Mouse (Mus musculus): ENCODE results near the gene Psmd3. TPM values are rescaled to one million over a fixed set of nuclear protein-coding genes. Genes with fewer than 3 reads are reported as not detected.
"Not testable (repeated sequence)": the region's sequence is repeated elsewhere in the genome, so short reads cannot be mapped to it uniquely, and the experiment has no call there.

Psmd3 gene
- total and polyA plus RNA-seq, 2 experiments from 2014 or later = 113 to 202 TPM

- H3K9ac ChIP-seq = no peak overlapping the region
- WGBS = 78% methylated on average over 22 of the region's 22 CpGs
Observed at GRCm38 (mm10) chr11:98707401-98708281, 25.3 kb downstream of the Psmd3 start.

DNA sequence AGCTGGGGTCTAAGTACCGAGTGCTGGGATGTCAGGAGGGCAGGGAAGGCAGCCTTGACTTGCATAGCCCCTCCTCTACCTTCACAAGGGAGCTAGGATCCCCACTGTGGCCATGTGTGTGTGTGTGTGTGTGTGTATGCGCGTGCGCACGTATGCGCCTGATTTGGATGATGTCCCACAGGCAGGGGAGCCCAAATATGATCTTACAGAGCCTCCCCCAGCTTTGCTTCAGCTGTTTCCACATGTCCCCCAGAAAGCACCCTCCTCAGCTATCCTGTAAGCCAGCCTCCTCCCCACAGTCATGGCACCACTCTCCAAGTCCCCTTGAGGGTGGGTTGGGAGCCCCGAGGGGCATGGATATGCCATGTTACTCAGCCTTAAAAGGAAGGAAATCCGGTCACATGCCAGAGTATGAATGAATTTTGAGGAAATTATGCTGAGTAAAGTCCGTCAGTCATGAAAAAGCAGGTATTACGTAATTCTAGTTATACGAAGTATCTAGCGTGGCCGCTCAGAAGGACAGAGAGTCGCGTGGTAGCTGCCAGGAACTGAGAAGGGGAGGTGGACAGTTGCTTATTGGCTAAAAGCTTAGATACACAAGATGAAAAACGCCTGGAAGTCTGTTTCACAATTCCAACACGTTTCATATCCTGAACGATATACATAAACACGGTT lies 26.1 kb downstream of the Psmd3 start:
- ATAC-seq (no peak), DNase-seq (no peak)
- Histone ChIP-seq H3K9me3 (ENCODE audit: low read length) (no peaks in the 10 kb centered on the region), H3K4me1 (ENCODE audit: insufficient read depth) (no peaks in the 10 kb centered on the region), H3K4me2 (ENCODE audit: low read depth) (no peak overlapping the region), H3K4me3 (ENCODE audit: low read depth, low read length) (no peak overlapping the region), H3K36me3 (ENCODE audit: insufficient read depth) (peaks cover 81% of the 10 kb centered on the region), H3K9ac (no peak overlapping the region), H3K27ac (ENCODE audit: low read depth, low read length) (no peak overlapping the region), H3K27me3 (ENCODE audit: insufficient read depth, low read length) (no peaks in the 10 kb centered on the region)
- no peak for TF ChIP-seq CTCF (IDR thresholded peaks at IDR 0.05; ENCODE audit: low read depth)
- WGBS = 79% methylated on average over 19 of the region's 19 CpGs

More at GRCm38 (mm10) chr11:98707401-98708281, 25.3 kb downstream of the Psmd3 start:
- Histone ChIP-seq H3K4me1 (ENCODE audit: insufficient read depth) (no peaks in the 10 kb centered on the region), H3K9me3 (ENCODE audit: low read length) (no peaks in the 10 kb centered on the region), H3K36me3 (ENCODE audit: insufficient read depth) (peaks cover 75% of the 10 kb centered on the region), H3K4me3 (ENCODE audit: low read depth, low read length) (no peak overlapping the region), H3K27me3 (ENCODE audit: insufficient read depth, low read length) (no peaks in the 10 kb centered on the region), H3K27ac (ENCODE audit: low read depth, low read length) (no peak overlapping the region), H3K4me2 (ENCODE audit: low read depth) (no peak overlapping the region)
- DNase-seq (no peak), ATAC-seq (no peak)
- no peak for TF ChIP-seq CTCF (IDR thresholded peaks at IDR 0.05; ENCODE audit: low read depth)

GRCm38 (mm10) chr11:98709001-98709741 lies 26.8 kb downstream of the Psmd3 start:
- Histone ChIP-seq H3K27ac (ENCODE audit: low read depth, low read length) (no peak overlapping the region), H3K4me2 (ENCODE audit: low read depth) (no peak overlapping the region), H3K36me3 (ENCODE audit: insufficient read depth) (peaks cover 86% of the 10 kb centered on the region), H3K9ac (no peak overlapping the region), H3K4me3 (ENCODE audit: low read depth, low read length) (no peak overlapping the region), H3K9me3 (ENCODE audit: low read length) (no peaks in the 10 kb centered on the region), H3K4me1 (ENCODE audit: insufficient read depth) (no peaks in the 10 kb centered on the region), H3K27me3 (ENCODE audit: insufficient read depth, low read length) (no peaks in the 10 kb centered on the region)
- TF ChIP-seq CTCF (IDR thresholded peaks at IDR 0.05; ENCODE audit: low read depth) = no peak
- 86% methylated on average over 26 of the region's 26 CpGs for WGBS
- no peak for ATAC-seq
- no peak for DNase-seq

- 56% methylated on average over 12 of the region's 12 CpGs for WGBS
- ATAC-seq = peak; percentile 36; the same call in 1 of the 2 replicates
- H3K27me3 ChIP-seq (ENCODE audit: insufficient read depth, low read length) = no peaks in the 10 kb centered on the region
Observed at GRCm38 (mm10) chr11:98710416-98711045, 28.2 kb downstream of the Psmd3 start.

GRCm38 (mm10) chr11:98711046-98711434 lies 28.7 kb downstream of the Psmd3 start:
- DNase-seq (no peak), ATAC-seq (no peak)
- TF ChIP-seq CTCF (IDR thresholded peaks at IDR 0.05; ENCODE audit: low read depth) = no peak
- no peaks in the 10 kb centered on the region for H3K27me3 ChIP-seq (ENCODE audit: insufficient read depth, low read length)
- no peak overlapping the region for H3K4me3 ChIP-seq (ENCODE audit: low read depth, low read length)
- no peaks in the 10 kb centered on the region for H3K4me1 ChIP-seq (ENCODE audit: insufficient read depth)
- WGBS = 92% methylated on average over 4 of the region's 4 CpGs
- no peak overlapping the region for H3K27ac ChIP-seq (ENCODE audit: low read depth, low read length)
- no peak overlapping the region for H3K9ac ChIP-seq
- no peak overlapping the region for H3K4me2 ChIP-seq (ENCODE audit: low read depth)
- peaks cover 85% of the 10 kb centered on the region for H3K36me3 ChIP-seq (ENCODE audit: insufficient read depth)
- H3K9me3 ChIP-seq (ENCODE audit: low read length) = no peaks in the 10 kb centered on the region

More at GRCm38 (mm10) chr11:98710416-98711045, 28.2 kb downstream of the Psmd3 start:
- no peak overlapping the region for H3K9ac ChIP-seq
- H3K4me2 ChIP-seq (ENCODE audit: low read depth) = no peak overlapping the region
- DNase-seq = peak; percentile 84
- no peak overlapping the region for H3K27ac ChIP-seq (ENCODE audit: low read depth, low read length)
- H3K36me3 ChIP-seq (ENCODE audit: insufficient read depth) = peaks cover 85% of the 10 kb centered on the region
- H3K4me3 ChIP-seq (ENCODE audit: low read depth, low read length) = no peak overlapping the region
- no peaks in the 10 kb centered on the region for H3K4me1 ChIP-seq (ENCODE audit: insufficient read depth)
- peak; percentile 98 for TF ChIP-seq CTCF (IDR thresholded peaks at IDR 0.05; ENCODE audit: low read depth)
- no peaks in the 10 kb centered on the region for H3K9me3 ChIP-seq (ENCODE audit: low read length)

GRCm38 (mm10) chr11:98712009-98712408 lies 29.7 kb downstream of the Psmd3 start:
- H3K4me1 ChIP-seq (ENCODE audit: insufficient read depth); H3K27me3 ChIP-seq (ENCODE audit: insufficient read depth, low read length); H3K9me3 ChIP-seq (ENCODE audit: low read length); H3K9ac ChIP-seq; H3K4me2 ChIP-seq (ENCODE audit: low read depth); H3K27ac ChIP-seq (ENCODE audit: low read depth, low read length); H3K4me3 ChIP-seq (ENCODE audit: low read depth, low read length): not testable (repeated sequence)
- ATAC-seq (peak; percentile 76), DNase-seq (peak; percentile 70)
- WGBS = 89% methylated on average over 6 of the region's 6 CpGs
- H3K36me3 ChIP-seq (ENCODE audit: insufficient read depth) = peaks cover 84% of the 10 kb centered on the region
- peak; percentile 66 for TF ChIP-seq CTCF (IDR thresholded peaks at IDR 0.05; ENCODE audit: low read depth)
